Mouse (Mus musculus) lung, embryonic 14.5 days (tissue): ENCODE measurements around the gene 1700067K01Rik. TPM values are rescaled to one million over a fixed set of nuclear protein-coding genes. Genes with fewer than 3 reads are reported as not detected.
"Not testable (repeated sequence)": the region's sequence is repeated elsewhere in the genome, so short reads cannot be mapped to it uniquely, and the experiment has no call there.

ENCODE experiments used
- ATAC-seq: fragments of 200-750 bp; cut with Nextera tagmentation; 2 replicates; pipeline ENCODE4 v1.8.0; 2017; ENCODE audit warnings: mild to moderate bottlenecking, moderate TSS enrichment, moderate library complexity; ENCODE audit not compliant: insufficient read depth
- DNase-seq: peaks from one replicate; pipeline ENCODE4 v3.0.0-alpha.2; 2015
- H3K27ac ChIP-seq: fragments of 300-500 bp; sonication (generic); 2 replicates; pipeline ENCODE4 v1.5.1; 2014; ENCODE audit warnings: low read depth, mild to moderate bottlenecking, moderate library complexity
- H3K27me3 ChIP-seq: fragments of 300-500 bp; sonication (generic); 2 replicates; pipeline ENCODE4 v1.6.1; 2014; ENCODE audit warnings: low read length, control low read depth; ENCODE audit not compliant: insufficient read depth
- H3K36me3 ChIP-seq: fragments of 300-500 bp; sonication (generic); 2 replicates; pipeline ENCODE4 v1.6.1; 2014; ENCODE audit warnings: control low read depth; ENCODE audit not compliant: insufficient read depth
- H3K4me1 ChIP-seq: fragments of 300-500 bp; sonication (generic); 2 replicates; pipeline ENCODE4 v1.6.1; 2014; ENCODE audit warnings: antibody characterized with exemption, control low read depth; ENCODE audit not compliant: insufficient read depth
- H3K4me2 ChIP-seq: fragments of 300-500 bp; sonication (generic); 2 replicates; pipeline ENCODE4 v1.6.1; 2014; ENCODE audit warnings: mild to moderate bottlenecking
- H3K4me3 ChIP-seq: fragments of 300-500 bp; sonication (generic); 2 replicates; pipeline ENCODE4 v1.5.1; 2014; ENCODE audit warnings: low read depth, low read length
- H3K9ac ChIP-seq: fragments of 300-500 bp; sonication (generic); 2 replicates; pipeline ENCODE4 v1.6.1; 2014
- H3K9me3 ChIP-seq: fragments of 300-500 bp; sonication (generic); 2 replicates; pipeline ENCODE4 v1.6.1; 2016; ENCODE audit warnings: low read depth, low read length, control low read depth
- CTCF ChIP-seq: IDR thresholded peaks from 2 replicates; pipeline ENCODE4 v1.5.1; 2016; ENCODE audit warnings: antibody characterized with exemption, low read depth
- WGBS: fragments of 180-500 bp; shearing (Covaris S2); extraction: QIAGEN DNeasy Blood & Tissue Kit; methylation state at CpG from one replicate; pipeline ENCODE4 v1.1.7; 2014; 5-methylcytosine and 5-hydroxymethylcytosine counted together
- polyA plus RNA-seq: library from polyadenylated mRNA; unstranded; fragments of >200 nt; fragmentation: Nextera tagmentation; extraction: Ambion mirVana; gene quantifications from 2 replicates; pipeline ENCODE4 v1.2.1, GENCODE M21; 2014

The 1700067K01Rik gene
- polyA plus RNA-seq, 1 experiment from 2014 or later = 1.5 TPM

DNA sequence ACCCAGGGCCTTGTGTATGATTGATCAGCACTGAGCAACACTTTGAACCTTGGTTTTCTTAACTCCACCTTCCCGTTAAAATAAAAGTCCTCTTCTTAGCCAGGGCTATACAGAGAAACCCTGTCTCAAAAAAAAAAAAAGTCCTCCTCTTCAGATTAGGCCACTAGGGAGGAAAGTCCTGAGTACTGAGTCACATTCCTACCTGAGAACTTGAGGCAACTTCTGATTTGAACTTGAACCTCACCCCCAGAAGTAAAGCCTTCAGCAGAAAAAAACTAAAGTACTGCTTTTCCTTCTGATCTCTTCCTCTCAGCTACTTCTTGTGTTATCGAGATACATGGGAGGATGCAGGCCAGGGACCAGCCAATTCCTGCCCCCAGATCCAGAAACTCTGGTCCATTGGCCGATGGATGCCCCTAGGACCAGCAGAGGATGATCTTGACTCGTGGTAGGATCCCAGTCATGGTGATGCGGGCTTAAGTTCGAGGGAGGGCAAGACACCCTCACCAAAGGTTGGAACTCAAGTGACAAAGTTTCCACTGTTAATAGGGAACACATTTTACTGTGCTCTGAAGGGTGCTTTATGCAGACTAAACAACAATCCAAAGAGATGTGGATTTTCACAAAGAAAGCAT is 2.4 kb downstream of the 1700067K01Rik start:
- WGBS = 65% methylated on average over 6 of the region's 6 CpGs
- no peak for TF ChIP-seq CTCF
- DNase-seq (no peak), ATAC-seq (no peak)
- Histone ChIP-seq H3K4me2 (peak overlapping the region; percentile 75), H3K36me3 (peaks cover 34% of the 10 kb centered on the region), H3K9ac (peak overlapping the region; percentile 58; the same call in 1 of the 2 replicates), H3K4me3 (peak overlapping the region; percentile 45), H3K27ac (0 out of 2 replicates have a peak overlapping the region, but pooled peaks have one; percentile 10), H3K4me1 (peaks cover 6% of the 10 kb centered on the region; the same call in 1 of the 2 replicates), H3K9me3 (no peaks in the 10 kb centered on the region), H3K27me3 (0 out of 2 replicates have a peak, but pooled peaks cover 3% of the 10 kb centered on the region)

- Histone ChIP-seq H3K27me3 (0 out of 2 replicates have a peak, but pooled peaks cover 3% of the 10 kb centered on the region), H3K36me3 (peaks cover 26% of the 10 kb centered on the region), H3K4me3 (peak overlapping the region; percentile 45), H3K4me2 (peak overlapping the region; percentile 75), H3K27ac (peak overlapping the region; percentile 86), H3K9ac (peak overlapping the region; percentile 58), H3K9me3 (no peaks in the 10 kb centered on the region), H3K4me1 (no peaks in the 10 kb centered on the region)
- WGBS = under 1% methylated on average over 30 of the region's 30 CpGs
- peak; percentile 80 for ATAC-seq
- TF ChIP-seq CTCF = no peak
- DNase-seq = peak; percentile 98
Observed at GRCm38 (mm10) chr8:84004533-84005201, 3.4 kb downstream of the 1700067K01Rik start.

- ATAC-seq, H3K9me3 ChIP-seq, DNase-seq, H3K4me3 ChIP-seq, H3K9ac ChIP-seq, H3K27ac ChIP-seq, H3K27me3 ChIP-seq, H3K4me1 ChIP-seq: not testable (repeated sequence)
- WGBS = 93% methylated on average over 7 of the region's 7 CpGs
- peaks cover 18% of the 10 kb centered on the region for H3K36me3 ChIP-seq
- peak overlapping the region; percentile 75 for H3K4me2 ChIP-seq
Observed at GRCm38 (mm10) chr8:84005502-84005901, 4.2 kb downstream of the 1700067K01Rik start.

GRCm38 (mm10) chr8:84008362-84008761 is 7.1 kb downstream of the 1700067K01Rik start:
- H3K9ac ChIP-seq = no peak overlapping the region
- DNase-seq = peak; percentile 64

GRCm38 (mm10) chr8:84009876-84010275 is 8.6 kb downstream of the 1700067K01Rik start:
- TF ChIP-seq CTCF = peak; percentile 96
- Histone ChIP-seq H3K4me2 (no peak overlapping the region), H3K36me3 (no peaks in the 10 kb centered on the region), H3K27me3 (peaks cover 39% of the 10 kb centered on the region), H3K4me1 (no peaks in the 10 kb centered on the region; the same call in 1 of the 2 replicates), H3K4me3 (no peak overlapping the region), H3K9me3 (no peaks in the 10 kb centered on the region), H3K27ac (no peak overlapping the region), H3K9ac (no peak overlapping the region)
- WGBS = under 1% methylated on average over 11 of the region's 11 CpGs
- ATAC-seq (peak; percentile 54), DNase-seq (peak; percentile 96)

More at GRCm38 (mm10) chr8:84008362-84008761, 7.1 kb downstream of the 1700067K01Rik start:
- no peaks in the 10 kb centered on the region for H3K36me3 ChIP-seq
- peaks cover 35% of the 10 kb centered on the region for H3K27me3 ChIP-seq
- no peaks in the 10 kb centered on the region; the same call in 1 of the 2 replicates for H3K4me1 ChIP-seq
- no peak overlapping the region for H3K4me3 ChIP-seq
- no peaks in the 10 kb centered on the region for H3K9me3 ChIP-seq
- H3K4me2 ChIP-seq = no peak overlapping the region
- TF ChIP-seq CTCF = peak; percentile 65
- 27% methylated on average over 7 of the region's 7 CpGs for WGBS
- H3K27ac ChIP-seq = no peak overlapping the region
- no peak for ATAC-seq

- peak; percentile 38; the same call in 1 of the 2 replicates for TF ChIP-seq CTCF
- Histone ChIP-seq H3K4me2 (peak overlapping the region; percentile 95), H3K9me3 (no peaks in the 10 kb centered on the region), H3K27ac (no peak overlapping the region), H3K4me1 (no peaks in the 10 kb centered on the region; the same call in 1 of the 2 replicates), H3K27me3 (peaks cover 39% of the 10 kb centered on the region), H3K36me3 (no peaks in the 10 kb centered on the region), H3K9ac (peak overlapping the region; percentile 32), H3K4me3 (peak overlapping the region; percentile 49)
- ATAC-seq (peak; percentile 34; the same call in 1 of the 2 replicates), DNase-seq (peak; percentile 87)
- WGBS = 2% methylated on average over 83 of the region's 83 CpGs
Observed at GRCm38 (mm10) chr8:84010625-84011611, 9.6 kb downstream of the 1700067K01Rik start.
